Mouse (Mus musculus): ENCODE results near the gene Rgma.

DNA sequence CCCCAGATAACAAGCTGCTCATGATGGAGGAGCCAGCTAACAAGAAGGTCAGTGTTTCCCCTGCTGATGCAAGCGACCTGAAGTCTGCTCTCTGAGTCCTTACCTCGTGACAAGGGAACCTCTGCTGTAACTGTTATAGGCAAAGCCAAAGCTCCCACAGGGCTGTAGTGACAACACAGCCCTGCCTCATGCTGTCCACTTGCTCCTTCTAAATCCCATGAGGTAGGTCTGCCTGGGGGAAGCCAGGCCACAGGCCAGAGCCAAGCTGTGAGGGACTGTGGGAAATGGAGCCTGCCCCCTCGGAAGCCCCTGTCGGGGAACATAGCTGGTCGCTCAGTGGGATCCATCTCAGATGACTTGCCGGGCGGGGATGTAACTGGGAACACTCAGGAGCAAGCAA, 43.7 kb upstream of the Rgma start:
- TF ChIP-seq CTCF (IDR thresholded peaks at IDR 0.05) (no peak), POLR2A (IDR thresholded peaks at IDR 0.05; ENCODE audit: insufficient read depth, low read depth, low read length) (no peak), EP300 (IDR thresholded peaks at IDR 0.05; ENCODE audit: insufficient read depth, low read depth, low read length) (no peak)
